Mouse (Mus musculus): ENCODE measurements around the gene Pip5k1c. TPM values are rescaled to one million over a fixed set of nuclear protein-coding genes. Genes with fewer than 3 reads are reported as not detected.
A peak's percentile ranks its signal among the peaks of the same experiment; 100 is the strongest.

The Pip5k1c gene
- polyA plus RNA-seq, 1 experiment: 70.7 TPM

DNA sequence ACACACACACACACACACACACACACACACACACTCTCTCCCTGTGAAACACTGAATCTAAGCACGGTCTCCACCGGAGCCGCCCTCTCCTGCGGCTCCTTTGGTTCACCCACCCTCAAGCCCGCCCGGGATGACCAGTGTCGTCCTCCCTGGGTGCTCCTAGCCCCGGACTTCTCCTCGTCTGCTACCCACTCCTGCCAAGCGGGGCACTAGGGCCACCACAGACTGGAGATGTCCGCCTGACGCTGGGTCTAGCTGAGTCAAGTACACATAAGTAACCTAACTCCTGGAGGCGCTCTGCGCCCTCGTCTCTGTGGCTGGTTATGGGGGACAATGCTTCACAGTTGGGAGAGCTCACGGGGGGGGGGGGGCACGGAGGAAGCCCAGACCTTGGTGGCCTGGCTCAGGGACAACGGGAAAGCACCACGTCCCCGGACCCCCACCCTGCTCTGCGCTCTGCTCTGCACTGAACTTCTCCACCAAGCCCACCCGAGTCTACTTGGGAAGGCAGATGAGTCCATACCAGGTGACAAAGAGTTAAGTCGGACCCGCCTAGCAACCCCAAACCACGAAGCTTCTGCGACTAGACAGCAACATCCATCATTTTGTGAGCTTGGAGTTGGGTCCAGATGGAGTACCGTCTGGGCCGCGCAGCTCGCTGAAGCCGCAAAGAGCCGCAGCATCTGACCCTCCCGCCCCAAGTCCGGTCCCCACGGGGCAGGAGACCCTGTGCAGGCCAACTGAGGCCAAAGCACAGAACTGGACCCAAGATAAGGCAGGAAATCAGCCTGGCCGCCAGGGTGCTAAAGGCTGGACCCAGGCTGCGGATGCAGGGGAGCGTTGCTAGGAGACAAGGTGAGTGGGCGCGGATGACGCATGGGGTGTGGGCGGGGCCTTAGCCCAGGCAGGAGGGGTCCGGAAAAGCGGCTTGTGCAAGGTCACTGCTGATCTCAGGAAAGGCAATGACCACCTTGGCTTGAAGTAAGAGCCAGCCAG, 40.0 kb upstream of the Pip5k1c start, which contains the start of gene Matk:
Gene Matk, plus strand, starts transcription at position 512 of the 996 bp plus-strand sequence.
- Histone ChIP-seq H3K27ac (ENCODE audit: insufficient read depth, low read depth, low read length) (no peak within 1 kb of the TSS), H3K27me3 (replicated peaks; ENCODE audit: control insufficient read depth, insufficient read depth, low read length) (no peaks in the 10 kb centered on the region), H3K36me3 (ENCODE audit: control insufficient read depth, insufficient read depth, low read length) (no peaks in the 10 kb centered on the region), H3K4me1 (ENCODE audit: control insufficient read depth, insufficient read depth, low read length) (no peaks in the 10 kb centered on the region), H3K4me3 (ENCODE audit: insufficient read depth, low read depth, low read length) (no peak within 1 kb of the TSS)
- no peak for DNase-seq
- WGBS: 7% methylated on average over 44 of the region's 44 CpGs
- TF ChIP-seq CTCF (conservative IDR thresholded peaks at IDR 0.05; ENCODE audit: insufficient read depth, insufficient read length, low read depth, low read length): no peak
- TF ChIP-seq POLR2A (IDR thresholded peaks at IDR 0.05; ENCODE audit: low read depth, low read length): no peak

DNA sequence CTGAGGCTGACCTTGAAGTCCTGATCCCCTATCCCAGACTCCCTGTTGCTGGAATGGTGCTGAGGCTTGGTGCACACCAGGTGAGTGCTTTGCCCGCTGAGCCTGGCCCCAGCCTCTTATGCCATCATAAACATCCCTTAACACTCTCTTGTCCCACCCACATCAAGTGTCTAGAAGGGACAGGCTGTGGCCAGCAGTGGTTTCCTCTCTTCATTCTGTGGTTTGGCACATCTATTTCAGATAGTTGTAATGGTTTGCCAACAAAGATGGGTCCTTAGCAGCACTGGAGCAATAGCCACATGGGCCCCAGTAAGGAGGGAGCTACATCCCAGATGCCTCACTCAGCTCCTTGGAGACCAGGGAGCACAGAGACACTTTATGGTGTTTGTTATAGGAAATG, 37.9 kb upstream of the Pip5k1c start:
- no peak overlapping the region for H3K27ac ChIP-seq (ENCODE audit: insufficient read depth, low read depth, low read length)
- H3K36me3 ChIP-seq (ENCODE audit: control insufficient read depth, insufficient read depth, low read length): no peaks in the 10 kb centered on the region
- H3K4me3 ChIP-seq (ENCODE audit: insufficient read depth, low read depth, low read length): no peak overlapping the region
- H3K4me1 ChIP-seq (ENCODE audit: control insufficient read depth, insufficient read depth, low read length): no peaks in the 10 kb centered on the region
- H3K27me3 ChIP-seq (replicated peaks; ENCODE audit: control insufficient read depth, insufficient read depth, low read length): no peaks in the 10 kb centered on the region
- no peak for TF ChIP-seq CTCF (conservative IDR thresholded peaks at IDR 0.05; ENCODE audit: insufficient read depth, insufficient read length, low read depth, low read length)
- TF ChIP-seq POLR2A (IDR thresholded peaks at IDR 0.05; ENCODE audit: low read depth, low read length): no peak
- WGBS: 48% methylated on average over 1 of the region's 1 CpGs
- no peak for DNase-seq

DNA sequence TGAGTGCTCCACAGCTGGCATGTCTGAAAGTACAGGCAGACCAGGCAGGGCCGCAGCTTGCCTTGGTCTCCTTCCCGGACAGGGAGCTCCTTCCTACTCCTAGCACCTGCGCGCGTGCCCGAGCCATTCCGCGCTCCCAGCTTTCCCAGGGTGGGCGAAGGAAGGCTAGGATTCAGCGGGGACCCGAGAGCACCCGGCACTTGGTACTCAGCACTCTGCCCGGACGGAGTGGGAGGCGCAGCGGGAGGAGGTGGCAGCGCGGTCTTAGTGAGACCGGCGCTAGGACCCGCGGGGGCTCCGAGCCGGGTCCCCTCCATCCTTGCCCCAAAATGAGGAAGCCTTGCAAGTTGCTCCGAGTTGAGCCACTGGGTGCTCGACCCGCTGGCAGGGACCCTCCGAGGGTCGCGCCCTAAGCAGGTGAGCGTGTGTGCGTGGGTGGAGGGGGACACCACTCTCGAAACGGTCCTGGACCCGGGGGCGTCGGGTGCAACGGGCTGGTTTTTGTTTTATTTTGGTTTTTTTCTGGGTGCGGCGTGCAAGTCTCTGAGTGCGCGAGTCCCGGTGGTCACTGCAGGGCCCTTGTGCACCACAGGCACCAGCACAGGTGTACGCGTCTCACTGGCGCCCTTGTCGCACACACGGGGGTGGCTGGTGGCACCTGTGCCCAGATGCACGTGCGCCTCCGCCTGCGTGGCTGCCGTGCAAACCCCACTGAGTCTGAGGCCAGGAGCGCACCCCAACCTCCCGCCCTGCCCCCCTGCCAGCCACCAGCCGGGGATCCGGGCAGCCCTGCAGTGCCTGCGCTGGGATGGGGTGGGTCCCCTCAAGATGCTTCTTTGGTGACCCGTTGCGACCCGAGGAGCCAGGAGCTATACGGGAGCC, 35.4 kb upstream of the Pip5k1c start:
- Histone ChIP-seq H3K4me3 (ENCODE audit: insufficient read depth, low read depth, low read length) (peak overlapping the region; percentile 36; the same call in 1 of the 2 replicates), H3K27me3 (replicated peaks; ENCODE audit: control insufficient read depth, insufficient read depth, low read length) (no peaks in the 10 kb centered on the region), H3K27ac (ENCODE audit: insufficient read depth, low read depth, low read length) (no peak overlapping the region), H3K4me1 (ENCODE audit: control insufficient read depth, insufficient read depth, low read length) (no peaks in the 10 kb centered on the region), H3K36me3 (ENCODE audit: control insufficient read depth, insufficient read depth, low read length) (no peaks in the 10 kb centered on the region)
- no peak for TF ChIP-seq CTCF (conservative IDR thresholded peaks at IDR 0.05; ENCODE audit: insufficient read depth, insufficient read length, low read depth, low read length)
- TF ChIP-seq POLR2A (IDR thresholded peaks at IDR 0.05; ENCODE audit: low read depth, low read length): no peak
- WGBS: 2% methylated on average over 62 of the region's 62 CpGs
- no peak for DNase-seq

DNA sequence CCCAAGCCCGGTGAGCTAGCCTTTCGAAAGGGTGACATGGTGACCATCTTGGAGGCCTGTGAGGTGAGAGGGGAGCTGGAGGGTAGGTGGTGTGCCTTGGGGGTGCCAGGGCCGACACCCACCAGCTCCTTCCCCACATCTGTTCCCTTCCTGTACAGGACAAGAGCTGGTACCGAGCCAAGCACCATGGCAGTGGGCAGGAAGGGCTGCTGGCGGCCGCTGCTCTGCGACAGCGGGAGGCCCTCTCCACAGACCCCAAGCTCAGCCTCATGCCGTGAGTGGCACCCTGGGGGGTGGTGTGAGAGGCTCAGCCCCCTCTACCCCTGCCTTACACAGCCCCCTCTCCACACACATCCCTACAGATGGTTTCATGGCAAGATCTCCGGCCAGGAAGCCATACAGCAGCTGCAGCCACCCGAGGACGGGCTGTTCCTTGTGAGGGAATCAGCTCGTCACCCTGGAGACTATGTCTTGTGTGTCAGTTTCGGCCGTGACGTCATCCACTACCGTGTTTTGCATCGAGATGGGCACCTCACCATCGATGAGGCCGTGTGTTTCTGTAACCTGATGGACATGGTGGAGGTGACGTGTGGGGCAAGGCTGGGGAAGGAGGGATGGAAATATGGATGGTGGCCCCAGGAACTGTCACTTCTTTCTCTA, 33.4 kb upstream of the Pip5k1c start:
- TF ChIP-seq CTCF (conservative IDR thresholded peaks at IDR 0.05; ENCODE audit: insufficient read depth, insufficient read length, low read depth, low read length) (no peak), POLR2A (IDR thresholded peaks at IDR 0.05; ENCODE audit: low read depth, low read length) (no peak)
- H3K4me1 ChIP-seq (ENCODE audit: control insufficient read depth, insufficient read depth, low read length): no peaks in the 10 kb centered on the region
- H3K36me3 ChIP-seq (ENCODE audit: control insufficient read depth, insufficient read depth, low read length): no peaks in the 10 kb centered on the region
- H3K4me3 ChIP-seq (ENCODE audit: insufficient read depth, low read depth, low read length): no peak overlapping the region
- no peak for DNase-seq
- no peaks in the 10 kb centered on the region for H3K27me3 ChIP-seq (replicated peaks; ENCODE audit: control insufficient read depth, insufficient read depth, low read length)
- 42% methylated on average over 21 of the region's 21 CpGs for WGBS
- H3K27ac ChIP-seq (ENCODE audit: insufficient read depth, low read depth, low read length): no peak overlapping the region

DNA sequence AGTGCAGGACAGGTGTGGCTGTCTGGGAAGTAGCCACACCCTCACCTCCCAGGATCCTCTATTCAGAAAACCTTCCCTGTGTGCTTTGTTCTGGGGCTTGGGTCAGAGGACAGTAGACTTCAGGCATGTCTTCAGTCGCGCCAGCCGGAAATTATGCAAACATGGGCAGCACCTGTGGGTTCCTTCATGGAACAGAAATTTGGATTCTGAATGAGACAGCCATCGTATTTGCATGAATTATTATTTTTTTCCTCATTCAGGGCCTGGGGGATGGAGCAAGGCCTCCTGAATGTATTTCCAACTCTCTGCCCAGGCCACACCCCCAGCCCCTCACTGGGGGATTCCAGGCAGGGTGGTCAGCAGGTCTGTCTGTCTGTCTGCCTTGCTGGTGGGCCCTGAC, 31.7 kb upstream of the Pip5k1c start:
- H3K36me3 ChIP-seq (ENCODE audit: control insufficient read depth, insufficient read depth, low read length): no peaks in the 10 kb centered on the region
- H3K4me3 ChIP-seq (ENCODE audit: insufficient read depth, low read depth, low read length): no peak overlapping the region
- H3K27ac ChIP-seq (ENCODE audit: insufficient read depth, low read depth, low read length): no peak overlapping the region
- WGBS: 92% methylated on average over 4 of the region's 4 CpGs
- no peak for TF ChIP-seq CTCF (conservative IDR thresholded peaks at IDR 0.05; ENCODE audit: insufficient read depth, insufficient read length, low read depth, low read length)
- TF ChIP-seq POLR2A (IDR thresholded peaks at IDR 0.05; ENCODE audit: low read depth, low read length): no peak
- no peaks in the 10 kb centered on the region for H3K27me3 ChIP-seq (replicated peaks; ENCODE audit: control insufficient read depth, insufficient read depth, low read length)
- no peaks in the 10 kb centered on the region for H3K4me1 ChIP-seq (ENCODE audit: control insufficient read depth, insufficient read depth, low read length)
- DNase-seq: no peak

DNA sequence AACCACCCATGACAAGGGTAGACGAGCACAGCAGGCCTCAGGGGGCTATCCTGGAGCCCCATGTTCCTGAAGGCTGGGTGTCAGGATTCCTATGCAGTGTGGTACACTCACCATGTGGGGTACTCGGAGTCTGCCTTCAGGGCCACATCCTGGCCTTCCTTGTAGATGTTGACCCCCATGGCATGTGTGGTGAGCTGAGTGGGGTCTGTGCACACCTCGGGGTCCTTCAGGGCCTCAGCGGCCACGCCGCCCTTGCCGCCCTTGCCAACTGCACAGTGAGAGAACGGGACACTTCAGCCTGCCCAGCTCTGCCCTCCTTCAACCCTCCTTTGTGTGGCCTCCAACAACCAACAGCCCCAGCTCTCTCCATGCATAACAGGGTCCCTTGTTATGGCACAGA, 27.2 kb upstream of the Pip5k1c start:
- H3K27me3 ChIP-seq (replicated peaks; ENCODE audit: control insufficient read depth, insufficient read depth, low read length): no peaks in the 10 kb centered on the region
- H3K4me1 ChIP-seq (ENCODE audit: control insufficient read depth, insufficient read depth, low read length): no peaks in the 10 kb centered on the region; the same call in 1 of the 2 replicates
- H3K27ac ChIP-seq (ENCODE audit: insufficient read depth, low read depth, low read length): no peak overlapping the region
- H3K4me3 ChIP-seq (ENCODE audit: insufficient read depth, low read depth, low read length): no peak overlapping the region
- WGBS: 95% methylated on average over 8 of the region's 8 CpGs
- no peak for DNase-seq
- no peaks in the 10 kb centered on the region for H3K36me3 ChIP-seq (ENCODE audit: control insufficient read depth, insufficient read depth, low read length)
- no peak for TF ChIP-seq POLR2A (IDR thresholded peaks at IDR 0.05; ENCODE audit: low read depth, low read length)
- TF ChIP-seq CTCF (conservative IDR thresholded peaks at IDR 0.05; ENCODE audit: insufficient read depth, insufficient read length, low read depth, low read length): no peak
